Mouse (Mus musculus): ENCODE results near the gene Mndal.
"Not testable (repeated sequence)": the region's sequence is repeated elsewhere in the genome, so short reads cannot be mapped to it uniquely, and the experiment has no call there.

Gene Mndal

GRCm38 (mm10) chr1:173889741-173890140 is 52.5 kb downstream of the Mndal start:
- DNase-seq (ENCODE audit: low spot score in 2 of 2) = not testable (repeated sequence)

GRCm38 (mm10) chr1:173887026-173887787 is 55.1 kb downstream of the Mndal start:
- DNase-seq (ENCODE audit: low spot score in 2 of 2) = not testable (repeated sequence)

- peak; percentile 25 to 26 for DNase-seq (ENCODE audit: low spot score in 2 of 2)
Measured at GRCm38 (mm10) chr1:173880004-173880666, 62.2 kb downstream of the Mndal start.

GRCm38 (mm10) chr1:173879225-173879987 is 62.9 kb downstream of the Mndal start:
- DNase-seq (ENCODE audit: low spot score in 2 of 2) = not testable (repeated sequence)

GRCm38 (mm10) chr1:173878264-173878663 is 64.0 kb downstream of the Mndal start:
- DNase-seq (ENCODE audit: low spot score in 2 of 2) = not testable (repeated sequence)

- DNase-seq (ENCODE audit: low spot score in 2 of 2) = not testable (repeated sequence)
Measured at GRCm38 (mm10) chr1:173877125-173877524, 65.2 kb downstream of the Mndal start.

GRCm38 (mm10) chr1:173868586-173868985 is 73.7 kb downstream of the Mndal start:
- DNase-seq (ENCODE audit: low spot score in 2 of 2) = not testable (repeated sequence)

GRCm38 (mm10) chr1:173866504-173866903 is 75.8 kb downstream of the Mndal start:
- no peak for DNase-seq (ENCODE audit: low spot score in 2 of 2)

GRCm38 (mm10) chr1:173853711-173854110 is 88.6 kb downstream of the Mndal start:
- DNase-seq (ENCODE audit: low spot score in 2 of 2) = peak; percentile 27 to 49

GRCm38 (mm10) chr1:173852853-173853252 is 89.4 kb downstream of the Mndal start:
- not testable (repeated sequence) for DNase-seq (ENCODE audit: low spot score in 2 of 2)

GRCm38 (mm10) chr1:173846193-173846592 is 96.1 kb downstream of the Mndal start:
- DNase-seq (ENCODE audit: low spot score in 2 of 2) = not testable (repeated sequence)

- no peak for DNase-seq (ENCODE audit: low spot score in 2 of 2)
Measured at GRCm38 (mm10) chr1:173844754-173845153, 97.5 kb downstream of the Mndal start.

- not testable (repeated sequence) for DNase-seq (ENCODE audit: low spot score in 2 of 2)
Measured at GRCm38 (mm10) chr1:173821481-173821803, 120.8 kb downstream of the Mndal start.

GRCm38 (mm10) chr1:173820794-173821480 is 121.4 kb downstream of the Mndal start:
- DNase-seq (ENCODE audit: low spot score in 2 of 2) = not testable (repeated sequence)

- DNase-seq (ENCODE audit: low spot score in 2 of 2) = not testable (repeated sequence)
Measured at GRCm38 (mm10) chr1:173809294-173809693, 133.0 kb downstream of the Mndal start.

GRCm38 (mm10) chr1:173802689-173803281 is 139.5 kb downstream of the Mndal start:
- peak; percentile 20 to 22 for DNase-seq (ENCODE audit: low spot score in 2 of 2)

- not testable (repeated sequence) for DNase-seq (ENCODE audit: low spot score in 2 of 2)
Measured at GRCm38 (mm10) chr1:173802207-173802606, 140.1 kb downstream of the Mndal start.

- not testable (repeated sequence) for DNase-seq (ENCODE audit: low spot score in 2 of 2)
Measured at GRCm38 (mm10) chr1:173801791-173802190, 140.5 kb downstream of the Mndal start.

Measured in right cerebral cortex, postnatal 10 days (tissue).